In genomic region chr15:85686641-85687395, GRCm38 (mm10) we compare ENCODE assay signal across 9 mouse cellular contexts. TPM values are rescaled to one million over a fixed set of nuclear protein-coding genes. Genes with fewer than 3 reads are reported as not detected.
DNase-seq lines count a peak whose midpoint lies in the region; ATAC-seq and TF ChIP-seq lines count a peak whose summit lies in the region.
"Had no signal": no experiment of that assay in that cellular context is flagged by ENCODE, and none has a peak within 500 bp of the region (broad histone marks: within the 10 kb centered on the region; RNA-seq: fewer than 3 reads in every experiment).

No protein-coding gene starts in this region.

- peak overlapping the region; percentile 65 for H3K27ac ChIP-seq in embryonic facial prominence, embryonic 10.5 days (replicated peaks)
- peak overlapping the region; percentile 95 for H3K27ac ChIP-seq in lung, embryonic 15.5 days
- H3K27ac ChIP-seq in small intestine, adult 2 months (ENCODE audit: insufficient read depth, low read depth, low read length) = peak overlapping the region; percentile 64

- DNase-seq in layer of hippocampus, adult 18-20 months (ENCODE audit: low spot score in 2 of 2) = peak; percentile 60 to 84
- DNase-seq in layer of hippocampus, postnatal 25 days (ENCODE audit: extremely low spot score in 1 of 2, low spot score in 1 of 2) = no peak
- peak; percentile 66 for DNase-seq in embryonic facial prominence, embryonic 10.5 days (ENCODE audit: low spot score)
- peak; percentile 76 for DNase-seq in heart, adult 8-10 months (ENCODE audit: low spot score)
- peak; percentile 86 for DNase-seq in kidney, adult 11 months
- DNase-seq in spleen, postnatal 10 days (ENCODE audit: low spot score in 2 of 2) = no peak

- peak overlapping the region; percentile 37 for H3K4me2 ChIP-seq in lung, embryonic 15.5 days

- no peak for TF ChIP-seq POLR2A in small intestine, adult 2 months (IDR thresholded peaks at IDR 0.05; ENCODE audit: low read depth, low read length)

- peaks cover 80% of the 10 kb centered on the region for H3K27me3 ChIP-seq in embryonic facial prominence, embryonic 10.5 days (replicated peaks; ENCODE audit: low read depth, poor library complexity, severe bottlenecking)
- H3K27me3 ChIP-seq in lung, embryonic 15.5 days = no peaks in the 10 kb centered on the region
- no peaks in the 10 kb centered on the region for H3K27me3 ChIP-seq in small intestine, adult 2 months (ENCODE audit: control insufficient read depth, insufficient read depth, low read length)

- peaks cover 26% of the 10 kb centered on the region for H3K4me1 ChIP-seq in embryonic facial prominence, embryonic 10.5 days
- peaks cover 56% of the 10 kb centered on the region for H3K4me1 ChIP-seq in lung, embryonic 15.5 days
- peaks cover 34% of the 10 kb centered on the region for H3K4me1 ChIP-seq in small intestine, adult 2 months (ENCODE audit: control insufficient read depth, insufficient read depth, insufficient read length, low read length)

- H3K4me3 ChIP-seq in embryonic facial prominence, embryonic 10.5 days = no peak overlapping the region
- H3K4me3 ChIP-seq in lung, embryonic 15.5 days = no peak overlapping the region
- no peak overlapping the region for H3K4me3 ChIP-seq in small intestine, adult 2 months (ENCODE audit: low read depth, low read length)

- ATAC-seq in lung, embryonic 15.5 days (ENCODE audit: borderline replicate concordance, extremely low read depth, low FRiP score, low TSS enrichment) = peak; percentile 92

- TF ChIP-seq CTCF in small intestine, adult 2 months (IDR thresholded peaks at IDR 0.05; ENCODE audit: extremely low read depth, insufficient read length, insufficient replicate concordance, low read depth, low read length) = no peak

- H3K9ac ChIP-seq in lung, embryonic 15.5 days = 0 out of 2 replicates have a peak overlapping the region, but pooled peaks have one; percentile 2

- 68% methylated on average over 11 of the region's 11 CpGs for WGBS in embryonic facial prominence, embryonic 10.5 days
- WGBS in lung, embryonic 15.5 days = 34% methylated on average over 11 of the region's 11 CpGs
- 57% methylated on average over 11 of the region's 11 CpGs for WGBS in small intestine, adult 2 months

- H3K9me3 ChIP-seq in embryonic facial prominence, embryonic 10.5 days = no peaks in the 10 kb centered on the region
- no peaks in the 10 kb centered on the region for H3K9me3 ChIP-seq in lung, embryonic 15.5 days
- H3K9me3 ChIP-seq: G1E had no signal

- no peaks in the 10 kb centered on the region for H3K36me3 ChIP-seq in embryonic facial prominence, embryonic 10.5 days (replicated peaks)
- peaks cover 60% of the 10 kb centered on the region for H3K36me3 ChIP-seq in lung, embryonic 15.5 days
- H3K36me3 ChIP-seq in small intestine, adult 2 months (ENCODE audit: control insufficient read depth, insufficient read depth, low read length) = peaks cover 75% of the 10 kb centered on the region

RNA-seq across cellular contexts. Expression of gene Ppara, which starts 48.0 kb away (rescaled TPM):
- 1 to 10 TPM; 2.9 to 3.4 TPM for total RNA-seq in layer of hippocampus, adult 18-20 months (2021)
- total RNA-seq in layer of hippocampus, postnatal 25 days (2021) = 1 to 10 TPM; 3.1 to 3.3 TPM
- 0.29 and 0.75 TPM in 2 replicates for polyA plus RNA-seq in embryonic facial prominence, embryonic 10.5 days (2016; fragmentation: Nextera tagmentation; extraction: Ambion mirVana)
- 10 to 100 TPM; 50.2 to 79.0 (median 59.5) TPM for total RNA-seq in heart, adult 8-10 months (2022)
- 4.3 and 4.9 TPM in 2 replicates for polyA plus RNA-seq in lung, embryonic 15.5 days (2015; fragmentation: Nextera tagmentation; extraction: Ambion mirVana)
- polyA plus RNA-seq in small intestine, adult 2 months (2012; rRNA removed) = 3.7 and 7.2 TPM in 2 replicates
- polyA plus RNA-seq: G1E had no signal

Comparison
In these comparisons a context has a peak if more than half of its experiments do, and no peak if none do; other contexts are left out.
1. DNase-seq: peak in layer of hippocampus, adult 18-20 months (2 of 2), embryonic facial prominence, embryonic 10.5 days (single experiment), heart, adult 8-10 months (single experiment) and kidney, adult 11 months (single experiment); none in layer of hippocampus, postnatal 25 days (0 of 2) and spleen, postnatal 10 days (0 of 2).
2. RNA of gene Ppara, which starts 48.0 kb away (total RNA-seq): 50.2 to 79.0 TPM in heart, adult 8-10 months; 2.9 to 3.4 TPM in layer of hippocampus, adult 18-20 months and 3.1 to 3.3 TPM in layer of hippocampus, postnatal 25 days; every median in the first group is over 10 times any median in the second.
3. Peak in every context shown above with its lines, with median percentiles within 50 percentile points of each other: H3K27ac ChIP-seq.